Mouse (Mus musculus) heart, postnatal 0 days (tissue): Measurements from ENCODE around the gene Olfr545.

ENCODE experiments used
- CTCF ChIP-seq: IDR thresholded peaks from 2 replicates; pipeline ENCODE4 v1.5.1; 2016; ENCODE audit warnings: antibody characterized with exemption, control low read depth, low read depth
- EP300 ChIP-seq: IDR thresholded peaks from 2 replicates; pipeline ENCODE4 v1.6.1; 2016; ENCODE audit warnings: antibody characterized with exemption, low read depth

DNA sequence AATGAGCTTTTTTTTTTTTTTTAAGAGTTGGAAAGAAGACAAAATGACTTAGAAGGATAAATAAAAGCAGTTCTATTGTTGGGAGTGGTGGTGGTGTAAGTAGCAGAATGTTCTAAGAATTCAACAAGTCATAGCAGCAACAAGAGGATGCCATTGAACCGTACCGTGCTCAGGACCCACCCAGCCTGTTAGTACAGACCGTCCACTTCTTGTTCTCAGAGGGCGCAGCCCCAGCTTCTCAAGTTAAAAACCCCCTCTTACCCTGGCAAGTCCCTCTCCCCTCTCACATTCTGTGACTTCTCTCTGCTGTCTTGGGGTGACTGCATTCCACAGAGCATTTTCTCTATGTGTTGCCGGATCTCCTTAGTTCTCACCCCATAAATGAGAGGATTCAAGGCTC lies 22.8 kb downstream of the Olfr545 start:
- TF ChIP-seq CTCF = no peak
- no peak for TF ChIP-seq EP300
